Mouse (Mus musculus): ENCODE data around the gene Tuft1. TPM values are rescaled to one million over a fixed set of nuclear protein-coding genes. Genes with fewer than 3 reads are reported as not detected.
"Not testable (repeated sequence)": the region's sequence is repeated elsewhere in the genome, so short reads cannot be mapped to it uniquely, and the experiment has no call there.

The Tuft1 gene
- 5.3 and 7.2 TPM in 2 replicates for polyA plus RNA-seq (2015; fragmentation: Nextera tagmentation; extraction: Ambion mirVana)

GRCm38 (mm10) chr3:94658740-94659095 is at the start of gene Tuft1:
TSS of gene Tuft1 (minus strand) at chr3:94658872.
- 0% methylated on average over 22 of the region's 33 CpGs for WGBS
- peak within 1 kb of the TSS; percentile 44; the same call in 1 of the 2 replicates for H3K9ac ChIP-seq
- not testable (repeated sequence) for H3K36me3 ChIP-seq; H3K9me3 ChIP-seq (replicated peaks); H3K27ac ChIP-seq; H3K27me3 ChIP-seq; H3K4me1 ChIP-seq (replicated peaks)
- H3K4me3 ChIP-seq, result peak within 1 kb of the TSS; percentile 51
- peak within 1 kb of the TSS; percentile 78 for H3K4me2 ChIP-seq
- ATAC-seq (replicated peaks; ENCODE audit: insufficient number of reproducible peaks, insufficient read depth, low FRiP score, low read depth), result peak; percentile 89

DNA sequence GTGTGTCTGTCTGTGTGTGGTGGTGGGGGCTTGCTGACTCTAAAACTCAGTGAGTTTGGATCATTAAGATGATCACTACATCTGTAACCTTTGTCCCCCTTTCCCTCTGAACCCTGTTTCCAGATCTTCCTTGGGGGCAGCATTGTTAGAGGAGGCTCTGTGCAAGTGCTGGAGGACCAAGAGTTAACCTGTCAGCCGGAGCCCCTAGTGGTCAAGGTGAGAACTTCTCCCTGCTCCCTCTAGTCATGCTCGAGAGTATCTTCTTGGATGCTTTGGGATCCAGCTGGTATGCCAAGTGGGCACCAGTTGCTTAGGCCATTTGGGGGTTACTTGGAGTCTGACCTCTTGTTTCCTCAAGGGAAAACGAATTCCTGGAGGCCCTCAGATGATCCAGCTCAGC is 44.7 kb upstream of the Tuft1 start:
- not testable (repeated sequence) for ATAC-seq (replicated peaks; ENCODE audit: insufficient number of reproducible peaks, insufficient read depth, low FRiP score, low read depth); H3K9ac ChIP-seq; H3K27ac ChIP-seq; H3K4me1 ChIP-seq (replicated peaks); H3K9me3 ChIP-seq (replicated peaks); H3K36me3 ChIP-seq; H3K4me2 ChIP-seq; H3K4me3 ChIP-seq; H3K27me3 ChIP-seq
- WGBS, result 23% methylated on average over 3 of the region's 3 CpGs

DNA sequence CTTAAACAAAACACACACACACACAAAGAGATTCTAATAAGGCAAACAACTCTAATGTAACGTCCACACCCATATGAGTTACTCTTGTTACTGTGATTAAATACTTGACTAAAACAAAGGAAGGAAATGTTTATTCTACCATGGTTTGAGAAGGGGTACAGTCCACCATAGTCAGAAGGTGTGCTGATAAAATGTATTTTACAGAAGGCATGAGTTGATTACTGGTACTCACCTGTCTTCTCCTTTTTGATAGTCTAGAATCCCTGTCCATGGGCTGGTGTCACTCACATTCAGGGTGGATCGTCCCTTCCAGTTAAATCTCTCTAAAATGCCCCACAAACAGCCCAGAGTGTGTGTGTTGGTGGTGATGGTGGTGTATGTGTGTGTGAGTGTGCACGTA is 44.2 kb upstream of the Tuft1 start:
- 82% methylated on average over 3 of the region's 3 CpGs for WGBS
- no peak for ATAC-seq (replicated peaks; ENCODE audit: insufficient number of reproducible peaks, insufficient read depth, low FRiP score, low read depth)
- Histone ChIP-seq H3K4me2 (no peak overlapping the region), H3K4me3 (no peak overlapping the region), H3K9ac (no peak overlapping the region), H3K27ac (no peak overlapping the region), H3K4me1 (replicated peaks) (no peaks in the 10 kb centered on the region), H3K9me3 (replicated peaks) (no peaks in the 10 kb centered on the region), H3K27me3 (no peaks in the 10 kb centered on the region), H3K36me3 (no peaks in the 10 kb centered on the region)

DNA sequence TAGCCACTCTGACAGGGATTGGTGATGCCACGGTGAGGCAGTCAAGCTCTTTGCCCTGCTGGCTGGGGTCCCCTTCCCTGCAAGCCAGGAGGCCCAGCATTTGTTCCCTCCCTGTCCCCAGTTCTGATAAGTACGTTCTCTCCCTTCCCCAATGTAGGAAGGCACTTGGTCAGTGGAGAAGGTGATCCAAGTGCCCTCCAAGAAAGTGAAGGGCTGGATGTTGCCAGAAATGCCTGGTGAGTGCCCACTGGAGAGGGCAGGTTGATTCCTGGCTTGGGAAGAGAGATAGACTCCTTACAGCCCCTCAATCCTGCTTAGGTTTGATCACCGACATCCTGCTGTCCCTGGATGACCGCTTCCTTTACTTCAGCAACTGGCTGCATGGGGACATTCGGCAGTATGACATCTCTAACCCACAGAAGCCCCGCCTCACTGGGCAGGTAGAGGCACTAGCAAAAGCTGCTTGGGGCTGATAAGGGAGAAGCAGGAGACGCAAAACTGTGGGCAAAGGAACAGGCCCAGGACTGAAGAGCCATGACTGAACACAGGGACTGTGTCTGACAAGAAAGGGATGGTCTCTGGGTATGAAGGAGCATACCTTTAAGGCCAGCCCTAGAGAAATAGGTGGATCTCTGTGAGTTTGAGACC is 43.6 kb upstream of the Tuft1 start:
- H3K36me3 ChIP-seq; H3K4me1 ChIP-seq (replicated peaks); H3K4me3 ChIP-seq; H3K4me2 ChIP-seq; H3K9me3 ChIP-seq (replicated peaks); ATAC-seq (replicated peaks; ENCODE audit: insufficient number of reproducible peaks, insufficient read depth, low FRiP score, low read depth); H3K27me3 ChIP-seq; H3K27ac ChIP-seq; H3K9ac ChIP-seq: not testable (repeated sequence)
- 82% methylated on average over 7 of the region's 7 CpGs for WGBS

DNA sequence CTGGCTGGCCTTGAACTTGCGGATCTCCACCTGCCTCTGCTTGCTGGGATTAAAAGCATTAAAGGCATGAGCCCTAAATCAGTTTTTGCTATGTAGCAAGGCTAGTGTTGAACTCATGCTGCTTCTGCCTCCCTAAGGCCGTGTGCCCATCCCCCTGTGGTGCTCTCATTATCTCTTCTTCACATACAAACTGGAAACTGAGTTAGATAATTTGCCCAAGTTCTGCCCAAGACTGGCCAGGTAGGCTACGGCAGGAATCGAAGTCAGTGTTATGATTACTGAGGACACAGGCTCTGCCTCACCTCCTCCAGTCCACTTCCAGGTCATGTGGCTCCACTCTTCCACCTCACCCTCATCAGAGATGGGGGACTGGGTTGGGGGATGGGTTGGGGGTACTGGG is 37.6 kb upstream of the Tuft1 start:
- not testable (repeated sequence) for H3K9ac ChIP-seq; H3K4me2 ChIP-seq; H3K36me3 ChIP-seq; ATAC-seq (replicated peaks; ENCODE audit: insufficient number of reproducible peaks, insufficient read depth, low FRiP score, low read depth); H3K27ac ChIP-seq; H3K9me3 ChIP-seq (replicated peaks); H3K27me3 ChIP-seq; H3K4me3 ChIP-seq; H3K4me1 ChIP-seq (replicated peaks)
- WGBS, result 82% methylated on average over 4 of the region's 4 CpGs

- H3K27ac ChIP-seq; H3K9ac ChIP-seq; H3K9me3 ChIP-seq (replicated peaks); H3K27me3 ChIP-seq; ATAC-seq (replicated peaks; ENCODE audit: insufficient number of reproducible peaks, insufficient read depth, low FRiP score, low read depth); H3K4me2 ChIP-seq; H3K4me1 ChIP-seq (replicated peaks); H3K36me3 ChIP-seq; H3K4me3 ChIP-seq: not testable (repeated sequence)
- WGBS, result 79% methylated on average over 6 of the region's 6 CpGs
Measured at GRCm38 (mm10) chr3:94695591-94695990, 36.9 kb upstream of the Tuft1 start.

GRCm38 (mm10) chr3:94693874-94694273 is 35.2 kb upstream of the Tuft1 start:
- H3K36me3 ChIP-seq; H3K4me1 ChIP-seq (replicated peaks); H3K27ac ChIP-seq; H3K4me2 ChIP-seq; H3K9me3 ChIP-seq (replicated peaks); H3K9ac ChIP-seq; H3K27me3 ChIP-seq; H3K4me3 ChIP-seq; ATAC-seq (replicated peaks; ENCODE audit: insufficient number of reproducible peaks, insufficient read depth, low FRiP score, low read depth): not testable (repeated sequence)
- 48% methylated on average over 5 of the region's 8 CpGs for WGBS

DNA sequence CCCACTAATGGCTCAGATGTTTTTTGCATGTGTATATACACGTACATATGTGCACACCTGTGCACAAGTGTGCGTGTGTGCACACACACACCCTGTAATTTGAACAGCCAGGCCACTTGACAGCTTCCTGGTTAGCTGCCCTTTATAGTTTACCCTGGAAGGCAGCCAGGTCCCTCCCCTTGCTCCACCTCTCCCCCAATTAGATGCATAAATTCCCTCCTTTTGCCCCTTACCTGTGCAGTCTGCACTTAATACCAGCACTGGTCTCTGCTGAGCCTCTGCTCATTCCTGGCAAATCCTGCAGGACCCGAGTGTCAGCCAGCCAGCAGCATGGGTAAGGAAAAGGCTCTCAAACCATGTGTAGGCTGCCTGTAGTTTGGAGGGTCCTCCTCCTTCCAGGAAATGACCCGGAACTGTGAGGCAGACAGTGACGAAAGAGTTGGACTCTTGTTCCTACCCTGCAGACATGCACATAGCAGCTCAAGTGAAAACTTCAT is 34.7 kb upstream of the Tuft1 start, which contains the start of gene Selenbp2:
Gene Selenbp2 (plus strand): TSS at position 228 of the 497 bp plus-strand sequence.
- no peaks in the 10 kb centered on the region for H3K4me1 ChIP-seq (replicated peaks)
- H3K27ac ChIP-seq, result no peak within 1 kb of the TSS
- no peak within 1 kb of the TSS for H3K9ac ChIP-seq
- H3K4me3 ChIP-seq, result no peak within 1 kb of the TSS
- H3K36me3 ChIP-seq, result no peaks in the 10 kb centered on the region
- H3K27me3 ChIP-seq, result no peaks in the 10 kb centered on the region
- ATAC-seq (replicated peaks; ENCODE audit: insufficient number of reproducible peaks, insufficient read depth, low FRiP score, low read depth), result no peak
- WGBS, result 37% methylated on average over 5 of the region's 5 CpGs
- H3K4me2 ChIP-seq, result no peak within 1 kb of the TSS
- H3K9me3 ChIP-seq (replicated peaks), result no peaks in the 10 kb centered on the region

GRCm38 (mm10) chr3:94691694-94692093 is 33.0 kb upstream of the Tuft1 start:
- H3K9ac ChIP-seq; ATAC-seq (replicated peaks; ENCODE audit: insufficient number of reproducible peaks, insufficient read depth, low FRiP score, low read depth); H3K27me3 ChIP-seq; H3K27ac ChIP-seq; H3K4me3 ChIP-seq; H3K9me3 ChIP-seq (replicated peaks); H3K4me1 ChIP-seq (replicated peaks); H3K36me3 ChIP-seq; H3K4me2 ChIP-seq: not testable (repeated sequence)
- 84% methylated on average over 4 of the region's 4 CpGs for WGBS

GRCm38 (mm10) chr3:94690616-94691247 is 32.1 kb upstream of the Tuft1 start:
- no peaks in the 10 kb centered on the region for H3K9me3 ChIP-seq (replicated peaks)
- no peak for ATAC-seq (replicated peaks; ENCODE audit: insufficient number of reproducible peaks, insufficient read depth, low FRiP score, low read depth)
- H3K4me2 ChIP-seq, result no peak overlapping the region
- H3K4me1 ChIP-seq (replicated peaks), result no peaks in the 10 kb centered on the region
- H3K9ac ChIP-seq, result no peak overlapping the region
- no peak overlapping the region for H3K4me3 ChIP-seq
- no peaks in the 10 kb centered on the region for H3K36me3 ChIP-seq
- no peaks in the 10 kb centered on the region for H3K27me3 ChIP-seq
- no peak overlapping the region for H3K27ac ChIP-seq

- WGBS, result 60% methylated on average over 6 of the region's 6 CpGs
- not testable (repeated sequence) for H3K27me3 ChIP-seq; H3K9ac ChIP-seq; H3K4me2 ChIP-seq; H3K4me1 ChIP-seq (replicated peaks); ATAC-seq (replicated peaks; ENCODE audit: insufficient number of reproducible peaks, insufficient read depth, low FRiP score, low read depth); H3K36me3 ChIP-seq; H3K4me3 ChIP-seq; H3K27ac ChIP-seq; H3K9me3 ChIP-seq (replicated peaks)
Measured at GRCm38 (mm10) chr3:94690162-94690561, 31.5 kb upstream of the Tuft1 start.

DNA sequence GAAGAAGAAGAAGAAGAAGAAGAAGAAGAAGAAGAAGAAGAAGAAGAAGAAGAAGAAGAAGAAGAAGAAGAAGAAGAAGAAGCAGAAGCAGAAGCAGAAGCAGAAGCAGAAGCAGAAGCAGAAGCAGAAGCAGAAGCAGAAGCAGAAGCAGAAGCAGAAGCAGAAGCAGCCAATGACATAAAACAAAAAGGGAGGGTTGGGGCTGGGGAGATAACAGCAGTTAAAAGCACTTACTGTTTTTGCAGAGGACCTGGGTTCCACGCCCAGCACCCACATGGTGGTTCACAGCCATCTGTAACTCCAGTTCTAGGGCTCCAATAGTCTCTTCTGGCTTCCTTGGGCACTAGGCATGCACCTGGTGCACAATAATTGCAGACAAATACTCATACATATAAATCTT is 30.5 kb upstream of the Tuft1 start:
- H3K9ac ChIP-seq; H3K9me3 ChIP-seq (replicated peaks); H3K27ac ChIP-seq; H3K4me2 ChIP-seq; H3K27me3 ChIP-seq; H3K4me3 ChIP-seq; ATAC-seq (replicated peaks; ENCODE audit: insufficient number of reproducible peaks, insufficient read depth, low FRiP score, low read depth); H3K36me3 ChIP-seq; H3K4me1 ChIP-seq (replicated peaks): not testable (repeated sequence)
- 59% methylated on average over 1 of the region's 1 CpGs for WGBS

Measured in heart, embryonic 15.5 days (tissue).